Mouse (Mus musculus): Measurements from ENCODE around the gene Adgre5.

GRCm38 (mm10) chr8:83754149-83754548 lies 13.0 kb upstream of the Adgre5 start:
- TF ChIP-seq CTCF (conservative IDR thresholded peaks at IDR 0.05; ENCODE audit: low read length) = no peak
- no peak for TF ChIP-seq POU5F1 (IDR thresholded peaks at IDR 0.05; ENCODE audit: borderline replicate concordance, low read length)
- TF ChIP-seq NANOG (IDR thresholded peaks at IDR 0.05; ENCODE audit: borderline replicate concordance, low read length) = no peak
